Mouse (Mus musculus): ENCODE measurements at regions not wholly inside any gene's neighbourhood (a gene's known extent, or its start where the extent isn't known, plus 50 kb on each side); places are given as distances from the start of the nearest gene placed in this dataset.

- in situ Hi-C loops (cut with MboI) = no loop called here
These were observed 91.9 kb upstream of the Hnrnpa3 start for GRCm38 (mm10) chr2:75567131-75567530.

DNA sequence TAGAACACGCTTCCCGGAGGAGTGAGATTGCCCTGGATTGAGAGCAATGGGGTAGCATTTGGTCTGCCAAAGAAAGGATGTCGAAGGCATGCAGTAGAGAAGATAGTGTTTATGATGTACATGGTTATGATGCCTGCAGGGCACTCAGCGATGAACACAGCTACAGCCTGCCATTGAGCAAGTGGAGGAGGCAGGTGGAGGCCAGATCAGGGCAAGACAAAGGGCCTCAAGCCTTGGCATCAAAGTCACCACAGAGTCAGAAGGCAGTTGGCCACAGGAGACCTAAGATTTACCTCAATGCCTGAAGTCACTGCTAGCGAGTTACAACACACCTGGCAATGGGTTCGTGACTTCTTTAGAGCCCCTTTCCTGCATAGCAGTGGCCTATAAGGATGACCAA, 89.3 kb upstream of the Hnrnpa3 start:
- in situ Hi-C loops (cut with MboI) = no loop called here

GRCm38 (mm10) chr2:75570246-75570645, 88.8 kb upstream of the Hnrnpa3 start:
- in situ Hi-C loops (cut with MboI) = no loop called here

DNA sequence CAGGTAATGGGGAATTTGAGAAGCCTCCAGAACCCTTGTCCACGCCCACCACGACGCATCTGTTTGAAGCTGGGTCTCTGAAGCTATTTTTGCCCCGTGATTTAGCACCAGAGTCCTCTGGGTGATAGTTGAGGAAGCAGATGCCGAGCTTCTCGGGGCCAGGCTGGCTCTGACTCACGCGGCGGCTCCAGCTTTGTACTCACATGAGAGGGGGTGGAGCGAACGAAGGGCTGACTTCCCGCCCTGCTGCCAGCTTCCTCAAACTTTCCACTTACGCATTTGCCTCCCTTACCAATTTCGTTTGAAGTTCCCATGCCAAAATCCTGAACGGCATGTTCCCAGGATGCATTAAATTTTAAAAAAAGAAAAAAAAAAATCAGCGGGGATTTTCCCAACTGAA, 74.1 kb upstream of the Hnrnpa3 start:
- in situ Hi-C loops (cut with MboI) = loop anchor here (25.0 kb wide), 1 partner anchor 873 kb away; the partner anchor contains the start of genes Hoxd3, Hoxd4 and Hoxd8

- in situ Hi-C loops (cut with MboI) = loop anchor here (25.0 kb wide), 1 partner anchor 876 kb away; the partner anchor contains the start of genes Hoxd3, Hoxd4 and Hoxd8
These were observed 70.5 kb upstream of the Hnrnpa3 start for GRCm38 (mm10) chr2:75588572-75588971.

- in situ Hi-C loops (cut with MboI) = loop anchor here (25.0 kb wide), 1 partner anchor 877 kb away; the partner anchor contains the start of genes Hoxd3, Hoxd4 and Hoxd8
These were observed 69.6 kb upstream of the Hnrnpa3 start for GRCm38 (mm10) chr2:75589452-75589851.

DNA sequence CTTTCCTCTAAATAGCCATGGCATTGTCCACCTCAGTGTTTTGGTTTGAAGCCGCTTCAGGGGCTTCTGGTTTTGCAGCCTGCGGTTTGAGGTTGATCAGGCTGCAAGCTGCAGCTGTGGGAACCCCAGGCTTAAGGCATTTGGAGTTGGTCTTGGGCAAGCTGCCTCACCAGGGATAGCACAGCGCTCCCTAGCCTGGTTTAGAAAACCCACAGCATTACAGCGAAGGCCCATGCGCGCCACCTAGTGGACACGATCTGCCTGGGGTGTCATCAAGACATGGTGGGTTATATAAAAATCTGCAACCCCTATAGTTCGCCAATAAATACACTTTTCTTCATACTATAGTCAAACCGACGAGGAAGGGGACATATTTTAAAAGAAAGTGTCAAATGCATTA, 68.9 kb upstream of the Hnrnpa3 start:
- in situ Hi-C loops (cut with MboI) = loop anchor here (25.0 kb wide), 1 partner anchor 878 kb away; the partner anchor contains the start of genes Hoxd3, Hoxd4 and Hoxd8

GRCm38 (mm10) chr2:75600511-75600910, 58.5 kb upstream of the Hnrnpa3 start:
- in situ Hi-C loops (cut with MboI) = no loop called here

DNA sequence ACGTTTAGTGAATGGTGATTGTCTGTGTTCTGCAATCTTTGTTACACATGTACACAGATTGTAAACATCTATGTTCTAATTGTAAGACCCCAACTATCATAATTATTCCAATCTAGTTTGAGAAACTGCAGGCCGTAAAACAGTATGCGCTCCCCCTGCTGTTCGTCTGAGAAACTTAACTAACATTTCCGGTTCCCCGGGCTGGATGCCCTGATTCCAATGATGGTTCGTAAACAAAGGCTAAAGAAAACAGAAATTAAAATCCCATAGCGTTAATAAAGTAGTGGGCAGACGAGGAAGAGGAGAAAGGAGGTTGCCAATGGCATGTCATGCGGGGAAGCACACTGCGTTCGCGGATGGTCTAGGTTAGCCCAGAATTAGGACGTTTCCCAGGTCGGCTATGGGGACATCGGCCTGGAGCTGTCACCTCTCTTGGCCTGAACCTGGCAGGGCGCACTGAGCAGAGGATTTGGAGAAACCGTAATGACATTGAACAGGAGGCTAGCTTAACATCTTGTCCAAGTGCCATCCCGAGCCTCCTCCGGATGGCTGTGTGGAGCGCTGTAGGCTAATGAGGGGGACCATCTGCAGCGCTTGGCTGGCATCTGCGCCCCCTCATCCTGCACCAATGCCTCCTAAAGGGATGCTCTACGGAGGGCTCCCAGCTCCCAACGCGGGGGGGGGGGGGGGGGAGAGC, 55.7 kb upstream of the Hnrnpa3 start:
- in situ Hi-C loops (cut with MboI) = no loop called here

GRCm38 (mm10) chr2:75605634-75606033, 53.4 kb upstream of the Hnrnpa3 start:
- in situ Hi-C loops (cut with MboI) = no loop called here

GRCm38 (mm10) chr2:75607010-75607915, 51.8 kb upstream of the Hnrnpa3 start:
- in situ Hi-C loops (cut with MboI) = no loop called here

- in situ Hi-C loops (cut with MboI) = no loop called here
These were observed 51.1 kb upstream of the Hnrnpa3 start for GRCm38 (mm10) chr2:75607958-75608357.

DNA sequence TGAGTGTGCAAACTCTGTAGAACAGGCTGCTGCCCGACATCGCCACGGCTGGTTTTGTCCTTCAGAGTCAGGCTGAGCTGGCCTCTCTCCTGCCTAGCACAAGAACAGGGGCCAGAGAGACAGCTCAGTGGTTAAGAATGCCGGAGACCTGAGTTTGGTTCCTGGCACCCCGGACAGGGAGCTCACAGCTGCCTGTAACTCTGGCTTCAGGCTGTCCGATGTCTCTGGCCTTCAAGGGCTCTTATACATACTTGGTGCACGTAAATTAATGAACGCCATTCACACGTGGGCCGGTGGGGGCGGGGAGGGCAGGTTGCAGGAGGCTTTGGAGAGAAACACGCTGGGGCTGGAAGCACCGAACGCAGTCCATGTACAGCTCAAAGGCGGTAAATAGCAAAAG, 50.6 kb upstream of the Hnrnpa3 start:
- in situ Hi-C loops (cut with MboI) = no loop called here

DNA sequence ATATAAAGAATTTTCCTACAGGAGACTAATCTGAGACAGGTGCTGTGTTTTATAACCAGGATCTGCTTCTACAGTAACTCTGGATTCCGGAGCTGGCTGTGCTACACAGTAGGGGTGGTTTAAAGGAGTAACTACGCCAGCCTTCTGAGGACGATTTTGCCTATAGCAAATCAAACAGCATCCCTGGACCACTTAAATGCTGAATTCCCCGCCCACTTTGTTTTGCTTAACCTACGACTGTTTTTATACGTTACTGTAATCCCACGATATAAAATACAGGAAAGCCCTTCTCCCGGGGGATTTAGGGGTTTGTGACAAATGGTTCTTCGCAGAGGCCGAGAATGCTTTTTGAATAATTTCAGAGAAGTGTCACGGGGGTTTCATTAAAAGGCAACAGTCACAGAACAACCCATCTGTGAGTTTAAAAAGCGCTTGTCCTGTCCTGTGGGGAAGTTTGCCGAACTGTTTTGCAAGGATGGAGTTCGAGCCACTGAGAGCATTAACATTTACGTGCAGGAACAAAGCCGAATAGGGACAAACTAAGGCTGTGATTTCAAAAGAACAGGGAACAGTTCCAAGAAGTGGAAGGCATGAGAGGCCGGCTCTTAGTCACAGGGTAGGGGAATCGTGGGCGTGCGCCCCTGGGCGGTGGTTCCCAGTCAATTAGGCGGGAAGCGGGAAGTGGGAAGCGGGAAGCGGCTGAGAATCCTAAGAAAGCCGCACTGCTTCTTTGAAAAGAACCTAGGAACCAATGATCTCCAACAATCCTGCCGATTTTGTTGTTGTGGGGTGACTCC, 49.7 kb upstream of the Hnrnpa3 start:
- in situ Hi-C loops (cut with MboI) = no loop called here

All from mature B cell (primary cell).